Mouse (Mus musculus) right cerebral cortex, adult 18-20 months (tissue): Measurements from ENCODE around the gene Sdhaf3.

Source experiments
- DNase-seq: peaks from one replicate; pipeline ENCODE4 v3.0.0; 2022; ENCODE audit warnings: mixed read lengths

Gene Sdhaf3

GRCm38 (mm10) chr6:7069463-7069862, 113.7 kb downstream of the Sdhaf3 start:
- no peak for DNase-seq

GRCm38 (mm10) chr6:7082054-7082453, 126.2 kb downstream of the Sdhaf3 start:
- DNase-seq, result no peak

DNA sequence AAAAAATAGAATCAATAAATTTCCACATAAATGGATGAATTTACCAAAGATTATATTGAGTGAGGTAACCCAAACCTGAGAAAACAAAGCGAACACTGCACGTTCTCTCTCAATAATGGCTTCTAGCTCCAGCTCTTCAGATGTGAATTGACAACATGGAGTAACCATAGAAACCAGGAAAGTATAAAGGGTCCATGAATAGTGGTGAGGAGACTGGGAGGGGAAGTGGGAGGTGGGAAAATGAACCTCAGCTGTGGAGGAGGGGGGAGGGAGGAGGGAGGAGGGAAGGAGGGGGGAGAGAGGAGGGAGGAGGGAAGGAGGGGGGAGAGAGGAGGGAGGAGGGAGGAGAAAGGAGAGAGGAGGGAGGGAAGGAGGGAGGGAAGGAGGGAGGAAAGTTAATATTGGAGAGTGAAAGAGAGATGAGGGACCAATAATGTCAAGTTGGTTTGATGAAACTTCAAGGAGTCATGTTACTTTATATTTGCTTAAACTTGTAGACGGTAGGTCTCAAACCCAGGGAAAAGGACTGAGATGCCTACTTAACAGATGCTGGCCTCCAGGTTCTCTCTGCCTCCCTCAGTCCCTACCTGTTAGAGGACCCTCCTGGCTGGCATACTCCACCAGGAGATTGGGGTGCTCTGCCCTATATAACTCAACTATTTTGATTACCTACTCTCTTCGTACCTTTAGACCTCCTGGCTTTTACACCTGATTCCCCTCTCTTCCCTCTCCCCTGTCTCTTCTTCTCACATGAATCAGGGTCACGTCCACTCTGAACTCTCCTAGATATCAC, 126.9 kb downstream of the Sdhaf3 start:
- DNase-seq, result no peak

GRCm38 (mm10) chr6:7083661-7084060, 127.9 kb downstream of the Sdhaf3 start:
- DNase-seq, result peak; percentile 16

DNA sequence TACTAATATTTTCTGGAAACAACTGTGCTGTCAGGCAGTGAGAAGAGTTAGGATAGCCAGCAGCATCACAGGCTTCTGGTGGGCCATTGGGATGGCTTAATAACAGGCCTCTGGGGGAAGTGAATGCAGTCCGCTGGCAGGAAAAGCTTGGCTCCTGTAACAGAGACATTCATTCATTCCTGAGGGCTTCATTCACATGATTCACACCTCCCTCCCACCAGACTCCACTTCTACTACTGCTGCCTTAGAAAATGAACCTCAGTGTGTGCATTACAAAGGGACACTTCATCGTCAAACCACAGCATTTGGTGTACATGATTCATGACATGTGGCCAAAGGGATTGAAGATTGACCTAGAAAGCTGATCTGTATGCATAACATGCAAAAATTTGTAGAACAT, 128.6 kb downstream of the Sdhaf3 start:
- DNase-seq, result peak; percentile 5

- no peak for DNase-seq
Measured at GRCm38 (mm10) chr6:7085506-7085905, 129.7 kb downstream of the Sdhaf3 start.

DNA sequence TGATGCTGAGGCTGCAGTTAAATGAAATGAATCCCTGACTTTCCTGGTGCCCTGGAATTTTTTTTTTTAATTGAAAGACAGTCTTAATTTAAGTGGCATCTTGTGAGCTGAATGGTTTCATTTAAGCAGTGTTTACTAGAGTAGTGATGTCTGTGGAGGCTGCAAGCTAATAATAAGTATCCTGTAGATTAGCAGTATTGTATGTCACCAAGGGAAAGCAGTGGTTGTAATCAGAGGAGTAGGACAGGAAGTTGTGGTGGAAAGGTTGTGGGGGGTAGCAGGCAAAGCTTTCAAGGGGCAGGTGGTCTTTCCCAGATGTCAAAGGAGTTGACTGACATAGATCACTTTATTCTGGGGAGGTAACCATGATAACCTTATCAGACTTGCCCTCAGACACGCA, 136.3 kb downstream of the Sdhaf3 start:
- DNase-seq, result no peak
